Mouse (Mus musculus): ENCODE data around the gene Abca7. TPM values are rescaled to one million over a fixed set of nuclear protein-coding genes. Genes with fewer than 3 reads are reported as not detected.

The Abca7 gene
- total RNA-seq, 2 experiments from 2014 or later: 6.7 to 7.2 TPM

DNA sequence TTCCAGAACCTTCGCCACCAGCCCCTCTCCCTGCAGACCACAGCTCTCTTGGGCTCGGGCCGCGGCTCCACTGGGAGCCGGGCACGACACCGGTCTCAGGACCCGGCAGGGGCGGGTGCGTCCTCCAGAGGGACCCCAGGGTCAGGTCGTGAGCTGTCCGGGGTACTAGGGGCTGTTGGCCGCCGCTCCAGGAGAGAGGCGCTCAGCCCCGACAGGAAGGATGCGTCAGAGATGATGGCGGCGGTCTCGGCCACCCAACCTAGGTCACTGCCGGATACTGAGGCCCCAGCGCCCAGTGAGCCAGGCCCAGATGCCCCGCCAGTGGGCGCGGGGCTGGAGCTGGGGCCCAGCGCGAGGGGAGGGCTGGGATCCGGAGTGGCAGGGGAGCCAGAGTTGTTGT is 19.0 kb upstream of the Abca7 start:
- no peak for TF ChIP-seq CTCF (IDR thresholded peaks at IDR 0.05)

DNA sequence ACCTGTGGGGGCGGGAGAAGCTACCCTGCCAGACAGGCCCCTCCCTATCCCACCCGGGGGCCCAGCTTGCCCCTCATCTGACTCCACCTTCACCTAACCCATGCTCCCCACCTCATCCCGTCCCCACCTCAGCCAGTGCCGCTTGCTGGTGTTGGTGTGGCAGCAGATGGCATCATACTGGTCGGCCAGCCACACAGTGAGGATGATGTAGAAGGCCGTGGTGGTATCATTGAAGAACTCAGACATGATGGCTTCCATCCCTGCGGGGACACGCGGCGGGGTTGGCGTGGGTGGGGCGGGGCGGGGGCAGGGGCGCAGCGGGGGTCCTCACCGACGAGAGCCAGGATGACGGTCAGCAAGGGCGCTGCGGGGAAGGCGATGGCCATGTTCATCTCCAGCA is 18.2 kb upstream of the Abca7 start:
- no peak overlapping the region for H3K27ac ChIP-seq
- DNase-seq: no peak
- H3K4me3 ChIP-seq: no peak overlapping the region
- TF ChIP-seq CTCF (IDR thresholded peaks at IDR 0.05): no peak
- intact Hi-C loops (cut with DNase I): no loop called here

More for the DNA sequence above, 19.0 kb upstream of the Abca7 start:
- no peak for DNase-seq
- Histone ChIP-seq H3K27ac (no peak overlapping the region), H3K4me3 (no peak overlapping the region)
- intact Hi-C loops (cut with DNase I): no loop called here

- Histone ChIP-seq H3K27ac (peak overlapping the region; percentile 87), H3K4me3 (peak overlapping the region; percentile 45)
- peak; percentile 77 for DNase-seq
- intact Hi-C loops (cut with DNase I): no loop called here
- TF ChIP-seq CTCF (IDR thresholded peaks at IDR 0.05): no peak
Measured at GRCm38 (mm10) chr10:79979401-79980155, 16.7 kb upstream of the Abca7 start.

- Histone ChIP-seq H3K27ac (peak overlapping the region; percentile 99), H3K4me3 (peak overlapping the region; percentile 88)
- TF ChIP-seq CTCF (IDR thresholded peaks at IDR 0.05): no peak
- intact Hi-C loops (cut with DNase I): no loop called here
- no peak for DNase-seq
Measured at GRCm38 (mm10) chr10:79983205-79983604, 13.1 kb upstream of the Abca7 start.

GRCm38 (mm10) chr10:79983670-79984069 is 12.6 kb upstream of the Abca7 start:
- H3K27ac ChIP-seq: peak overlapping the region; percentile 99
- peak; percentile 78 for DNase-seq
- no peak for TF ChIP-seq CTCF (IDR thresholded peaks at IDR 0.05)
- intact Hi-C loops (cut with DNase I): loop anchor here (2.0 kb wide), 1 partner anchor 181 kb away; the partner anchor contains the start of gene Cirbp
- peak overlapping the region; percentile 88 for H3K4me3 ChIP-seq

DNA sequence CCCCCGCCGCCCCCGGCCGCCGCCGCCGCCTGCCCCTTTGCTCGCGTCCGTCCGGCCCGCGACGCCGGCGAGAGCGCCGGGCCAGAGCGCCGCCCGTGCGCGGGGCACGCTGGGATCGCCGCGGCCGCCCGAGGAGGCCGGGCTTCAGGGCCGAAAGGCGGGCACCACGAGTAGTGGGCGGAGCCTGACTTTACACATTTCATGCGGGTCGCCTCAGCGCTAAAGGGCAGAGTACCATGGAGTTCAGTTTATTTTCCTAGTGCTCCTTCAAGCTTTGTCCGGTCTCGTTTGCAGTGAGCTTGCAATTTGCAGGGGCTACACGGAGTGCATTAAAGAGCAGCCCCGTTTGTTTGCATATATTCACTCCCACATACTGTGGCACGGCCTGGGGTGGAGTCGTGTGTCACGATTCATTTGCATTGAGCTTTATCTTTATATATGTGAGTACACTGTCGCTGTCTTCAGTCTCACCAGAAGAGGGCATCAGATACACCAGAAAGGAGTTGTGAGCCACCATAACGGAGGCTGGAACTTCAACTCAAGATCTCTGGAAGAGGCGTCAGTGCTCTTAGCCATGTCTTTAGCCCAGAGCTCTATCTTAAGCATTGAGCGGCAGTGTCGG is 12.0 kb upstream of the Abca7 start, which contains the start of gene Tmem259:
TSS of gene Tmem259 (minus strand) at position 136 of the 622 bp plus-strand sequence.
- intact Hi-C loops (cut with DNase I): loop anchor here (2.0 kb wide), 1 partner anchor 180 kb away; the partner anchor contains the start of gene Cirbp
- TF ChIP-seq CTCF (IDR thresholded peaks at IDR 0.05): peak; percentile 56

DNA sequence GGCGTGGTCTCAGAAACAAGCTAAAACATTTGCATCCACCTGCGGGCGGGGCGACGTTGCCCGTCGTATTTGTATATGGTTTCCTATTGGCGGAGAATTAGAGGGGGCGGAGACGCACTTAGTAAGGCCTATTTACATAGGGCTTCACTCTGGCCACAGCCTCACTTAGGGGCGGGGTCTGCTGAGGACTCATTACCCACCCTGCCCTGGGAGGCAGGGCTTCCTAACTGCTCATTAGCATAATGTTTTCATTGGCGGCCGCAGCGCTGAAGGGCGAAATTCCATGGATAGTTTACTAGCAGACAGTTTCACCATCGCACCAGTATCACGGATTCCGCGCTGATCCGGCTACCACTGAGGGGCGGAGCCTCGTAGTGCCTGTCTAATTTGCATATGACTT is 11.4 kb upstream of the Abca7 start:
- TF ChIP-seq CTCF (IDR thresholded peaks at IDR 0.05): no peak
- H3K27ac ChIP-seq: peak overlapping the region; percentile 99
- intact Hi-C loops (cut with DNase I): loop anchor here (2.0 to 5.0 kb wide), 2 partner anchors 67 to 180 kb away; partner anchors contain the start of gene Cirbp
- H3K4me3 ChIP-seq: peak overlapping the region; percentile 88
- DNase-seq: peak; percentile 97

More for the DNA sequence above, 12.0 kb upstream of the Abca7 start, which contains the start of gene Tmem259:
- Histone ChIP-seq H3K4me3 (peak within 1 kb of the TSS; percentile 88), H3K27ac (peak within 1 kb of the TSS; percentile 99)
- DNase-seq: peak; percentile 92

DNA sequence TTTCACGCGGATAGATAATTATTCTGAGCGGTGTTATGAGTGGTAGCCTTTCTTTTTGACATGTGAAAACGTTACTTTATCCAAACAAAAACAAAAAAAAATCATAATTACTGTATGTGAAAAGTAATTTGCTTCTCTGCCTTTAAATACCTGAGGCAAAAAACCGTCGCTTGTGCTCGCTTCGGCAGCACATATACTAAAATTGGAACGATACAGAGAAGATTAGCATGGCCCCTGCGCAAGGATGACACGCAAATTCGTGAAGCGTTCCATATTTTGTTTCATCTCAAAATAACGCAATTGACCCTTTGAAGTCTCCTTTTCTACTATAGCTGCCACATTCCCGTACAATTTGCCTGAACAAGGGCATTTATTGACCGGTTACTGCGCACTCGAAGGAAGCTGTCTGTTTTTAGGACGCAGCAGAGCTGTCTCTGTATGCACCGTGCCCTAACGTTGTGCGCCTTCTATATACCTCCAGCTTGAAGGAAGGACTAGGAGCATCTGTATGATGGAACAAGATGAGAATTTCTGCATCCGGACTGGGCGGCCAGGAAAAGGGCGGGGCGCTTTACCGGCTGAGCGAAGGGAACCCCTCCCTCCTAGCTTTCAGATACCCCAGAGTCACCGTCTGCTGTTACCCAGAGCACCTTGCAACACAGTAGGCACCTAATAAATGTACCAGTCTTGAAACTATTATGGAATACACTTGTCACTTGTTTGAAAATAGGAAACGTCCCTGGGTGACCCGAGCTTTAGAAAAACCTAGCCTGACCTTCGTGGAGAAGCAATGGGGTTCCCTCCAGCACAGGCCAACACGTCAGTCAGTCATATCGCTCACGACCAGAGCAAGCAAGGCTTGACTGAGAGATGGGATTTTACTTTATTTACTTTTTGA is 10.7 kb upstream of the Abca7 start:
- Histone ChIP-seq H3K27ac (peak overlapping the region; percentile 99), H3K4me3 (peak overlapping the region; percentile 88)
- TF ChIP-seq CTCF (IDR thresholded peaks at IDR 0.05): no peak
- intact Hi-C loops (cut with DNase I): loop anchor here (2.0 to 5.0 kb wide), 4 partner anchors 67 to 179 kb away; partner anchors contain the start of genes Cbarp, Cirbp and Stk11
- peak; percentile 75 for DNase-seq

- intact Hi-C loops (cut with DNase I): loop anchor here (2.0 to 5.0 kb wide), 3 partner anchors 66 to 154 kb away; partner anchors contain the start of genes Cbarp and Stk11
- DNase-seq: peak; percentile 65
- H3K4me3 ChIP-seq: peak overlapping the region; percentile 88
- no peak for TF ChIP-seq CTCF (IDR thresholded peaks at IDR 0.05)
- peak overlapping the region; percentile 99 for H3K27ac ChIP-seq
Measured at GRCm38 (mm10) chr10:79986232-79986878, 9.9 kb upstream of the Abca7 start.

DNA sequence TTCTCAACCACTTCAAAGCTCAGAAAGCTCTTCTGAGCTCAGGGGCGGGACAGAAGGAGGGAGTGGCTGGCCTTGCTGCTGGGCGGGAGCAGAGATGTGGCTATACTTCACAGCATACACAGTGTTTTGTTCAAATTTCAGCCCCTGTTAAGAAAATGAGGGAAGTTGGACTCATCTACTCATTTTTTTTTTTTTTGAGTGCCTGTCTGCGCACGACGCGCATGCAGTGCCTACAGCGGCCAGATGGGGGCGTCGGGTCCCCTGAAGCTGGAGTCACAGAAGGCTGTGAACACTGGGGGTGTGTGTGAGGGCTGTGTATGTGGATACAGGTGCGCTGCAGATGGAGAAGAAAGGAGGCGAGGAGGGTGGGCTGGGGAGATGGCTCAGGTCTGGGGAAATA is 9.3 kb upstream of the Abca7 start:
- peak; percentile 89 for DNase-seq
- peak overlapping the region; percentile 99 for H3K27ac ChIP-seq
- H3K4me3 ChIP-seq: peak overlapping the region; percentile 88
- TF ChIP-seq CTCF (IDR thresholded peaks at IDR 0.05): peak; percentile 93
- intact Hi-C loops (cut with DNase I): loop anchor here (2.0 to 5.0 kb wide), 3 partner anchors 65 to 154 kb away; partner anchors contain the start of genes Cbarp and Stk11

DNA sequence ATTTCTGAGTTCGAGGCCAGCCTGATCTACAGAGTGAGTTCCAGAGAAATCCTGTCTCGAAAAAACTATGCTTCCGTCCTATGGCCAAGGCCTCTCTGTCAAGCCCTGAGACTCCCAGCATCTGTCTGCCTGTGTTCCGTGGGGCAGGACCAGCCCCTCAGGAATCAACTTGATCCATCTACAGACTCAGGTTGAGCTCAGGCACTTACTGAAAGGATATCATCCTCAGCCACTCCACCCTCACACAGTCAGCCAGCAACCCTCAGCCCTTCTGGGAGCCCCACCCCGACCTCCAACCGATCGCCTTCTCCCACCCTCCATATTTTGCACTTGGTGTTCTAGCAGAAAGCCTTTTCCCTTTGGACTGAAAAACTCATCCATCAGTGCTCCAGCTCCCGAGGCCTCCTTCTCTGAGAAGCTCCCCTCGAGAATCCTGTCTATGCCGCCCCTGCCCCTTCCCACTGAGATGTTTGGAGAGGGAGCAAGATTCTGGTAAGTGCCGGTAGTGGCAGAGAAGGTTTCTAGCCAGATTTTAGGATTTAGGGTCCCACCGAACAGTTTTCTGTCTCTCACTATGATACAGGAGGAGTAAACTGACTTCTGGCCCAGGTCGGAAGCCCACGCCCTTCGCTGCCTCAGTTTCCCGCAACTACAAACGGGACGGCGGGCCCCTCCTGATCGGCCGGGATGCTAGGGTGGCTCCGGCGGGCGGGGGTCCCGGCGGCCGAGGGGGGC is 8.4 kb upstream of the Abca7 start:
- no peak for TF ChIP-seq CTCF (IDR thresholded peaks at IDR 0.05)
- H3K27ac ChIP-seq: peak overlapping the region; percentile 99
- DNase-seq: no peak
- H3K4me3 ChIP-seq: peak overlapping the region; percentile 88
- intact Hi-C loops (cut with DNase I): loop anchor here (2.0 to 5.0 kb wide), 3 partner anchors 64 to 153 kb away; partner anchors contain the start of genes Cbarp and Stk11
